24 mouse cellular contexts compared by ENCODE assay signal in genomic region chr6:118938386-118939096, GRCm38 (mm10).
DNase-seq lines count a peak whose midpoint lies in the region; ATAC-seq lines count a peak whose summit lies in the region.
"Had no signal": no experiment of that assay in that cellular context is flagged by ENCODE, and none has a peak within 500 bp of the region (broad histone marks: within the 10 kb centered on the region; RNA-seq: fewer than 3 reads in every experiment).

No protein-coding gene starts in this region.

- H3K36me3 ChIP-seq in hindbrain, embryonic 16.5 days (ENCODE audit: control insufficient read depth, insufficient read depth, low read length), result no peaks in the 10 kb centered on the region
- no peaks in the 10 kb centered on the region for H3K36me3 ChIP-seq in hindbrain, embryonic 14.5 days (replicated peaks; ENCODE audit: control insufficient read depth, insufficient read depth)
- H3K36me3 ChIP-seq in heart, embryonic 11.5 days (ENCODE audit: control insufficient read depth, insufficient read depth, low read length), result no peaks in the 10 kb centered on the region
- H3K36me3 ChIP-seq: heart, embryonic 10.5 days; limb, embryonic 10.5 days had no signal

- no peak overlapping the region for H3K4me2 ChIP-seq in hindbrain, embryonic 16.5 days (ENCODE audit: low read length)
- H3K4me2 ChIP-seq in hindbrain, embryonic 14.5 days (replicated peaks), result no peak overlapping the region
- H3K4me2 ChIP-seq in heart, embryonic 11.5 days, result no peak overlapping the region
- H3K4me2 ChIP-seq: liver, embryonic 11.5 days; lung, embryonic 14.5 days; midbrain, embryonic 11.5 days had no signal

- H3K4me3 ChIP-seq in hindbrain, embryonic 16.5 days (ENCODE audit: low read length), result no peak overlapping the region
- H3K4me3 ChIP-seq in hindbrain, embryonic 14.5 days (replicated peaks; ENCODE audit: low read length), result no peak overlapping the region
- no peak overlapping the region for H3K4me3 ChIP-seq in heart, embryonic 11.5 days (ENCODE audit: low read depth, low read length)
- H3K4me3 ChIP-seq: erythroblast, embryonic 14.5 days; heart, embryonic 10.5 days; limb, embryonic 10.5 days; myocyte had no signal

- DNase-seq in cerebellum, adult 9-11 months, result peak; percentile 58
- no peak for DNase-seq in cerebellum, adult 8-10 months
- no peak for DNase-seq in hindbrain, embryonic 14.5 days (ENCODE audit: low spot score)
- DNase-seq in left cerebral cortex, postnatal 25 days (ENCODE audit: low spot score in 2 of 2), result peak; percentile 43 to 72
- DNase-seq in left cerebral cortex, postnatal 14 days (ENCODE audit: low spot score in 2 of 2), result no peak
- DNase-seq in left cerebral cortex, postnatal 4 days, result peak; percentile 56
- DNase-seq: adrenal gland, adult 2 months; heart, postnatal 14 days; kidney, adult 8-10 months; kidney, postnatal 25 days; lung, embryonic 14.5 days; right cerebral cortex, postnatal 14 days; thymus, postnatal 14 days had no signal

- H3K4me1 ChIP-seq in hindbrain, embryonic 16.5 days (ENCODE audit: control insufficient read depth, insufficient read depth, low read depth, low read length), result peaks cover 17% of the 10 kb centered on the region
- H3K4me1 ChIP-seq in hindbrain, embryonic 14.5 days (replicated peaks; ENCODE audit: control insufficient read depth, insufficient read depth, low read length), result peaks cover 16% of the 10 kb centered on the region
- peaks cover 38% of the 10 kb centered on the region for H3K4me1 ChIP-seq in heart, embryonic 11.5 days (ENCODE audit: control insufficient read depth, insufficient read depth, low read length)

- no peak overlapping the region for H3K9ac ChIP-seq in hindbrain, embryonic 16.5 days (ENCODE audit: low read depth, low read length)
- no peak overlapping the region; the same call in 1 of the 2 replicates for H3K9ac ChIP-seq in hindbrain, embryonic 14.5 days
- H3K9ac ChIP-seq in heart, embryonic 11.5 days (ENCODE audit: low read depth, low read length), result no peak overlapping the region
- H3K9ac ChIP-seq: lung, embryonic 14.5 days had no signal

- peak; percentile 32; the same call in 1 of the 2 replicates for ATAC-seq in hindbrain, embryonic 16.5 days
- ATAC-seq in hindbrain, embryonic 14.5 days (ENCODE audit: low FRiP score), result no peak
- no peak for ATAC-seq in heart, embryonic 11.5 days (replicated peaks; ENCODE audit: insufficient number of reproducible peaks, low FRiP score, low TSS enrichment)
- ATAC-seq: inflammation-experienced regulatory T-cells, adult 6 months had no signal

- intact Hi-C loops in left cerebral cortex, postnatal 25 days (cut with DNase I), result no loop called here
- intact Hi-C loops in left cerebral cortex, postnatal 14 days (cut with DNase I), result no loop called here
- intact Hi-C loops in left cerebral cortex, postnatal 4 days (cut with DNase I), result no loop called here

- no peak overlapping the region for H3K27ac ChIP-seq in hindbrain, embryonic 16.5 days (ENCODE audit: low read depth, low read length)
- H3K27ac ChIP-seq in hindbrain, embryonic 14.5 days, result no peak overlapping the region
- H3K27ac ChIP-seq in heart, embryonic 11.5 days (ENCODE audit: low read depth, low read length), result no peak overlapping the region
- H3K27ac ChIP-seq: heart, embryonic 10.5 days; limb, embryonic 10.5 days; macrophage; stomach, postnatal 0 days had no signal

- WGBS in hindbrain, embryonic 16.5 days, result 56% methylated on average over 13 of the region's 13 CpGs
- WGBS in hindbrain, embryonic 14.5 days, result 66% methylated on average over 13 of the region's 13 CpGs
- 85% methylated on average over 13 of the region's 13 CpGs for WGBS in heart, embryonic 11.5 days (ENCODE audit: insufficient replicate concordance)

- no peaks in the 10 kb centered on the region for H3K9me3 ChIP-seq in hindbrain, embryonic 16.5 days (ENCODE audit: control insufficient read depth, low read length)
- H3K9me3 ChIP-seq in hindbrain, embryonic 14.5 days (ENCODE audit: control insufficient read depth, low read length), result no peaks in the 10 kb centered on the region
- H3K9me3 ChIP-seq in heart, embryonic 11.5 days (replicated peaks; ENCODE audit: control insufficient read depth, low read length), result no peaks in the 10 kb centered on the region
- H3K9me3 ChIP-seq: heart, embryonic 10.5 days; limb, embryonic 10.5 days had no signal

- H3K27me3 ChIP-seq in hindbrain, embryonic 16.5 days (replicated peaks; ENCODE audit: control insufficient read depth, insufficient read depth, low read length), result no peaks in the 10 kb centered on the region
- H3K27me3 ChIP-seq in hindbrain, embryonic 14.5 days (ENCODE audit: control insufficient read depth, insufficient read depth, low read length), result no peaks in the 10 kb centered on the region
- no peaks in the 10 kb centered on the region for H3K27me3 ChIP-seq in heart, embryonic 11.5 days (ENCODE audit: control insufficient read depth, insufficient read depth, low read length)

Comparison
In these comparisons a context has a peak if more than half of its experiments do, and no peak if none do; other contexts are left out.
1. DNase-seq: peak in cerebellum, adult 9-11 months (single experiment), left cerebral cortex, postnatal 25 days (2 of 2) and left cerebral cortex, postnatal 4 days (single experiment); none in cerebellum, adult 8-10 months (single experiment), hindbrain, embryonic 14.5 days (single experiment) and left cerebral cortex, postnatal 14 days (0 of 2).